Mouse (Mus musculus) liver, embryonic 11.5 days (tissue): ENCODE results near the gene Gk5. TPM values are rescaled to one million over a fixed set of nuclear protein-coding genes. Genes with fewer than 3 reads are reported as not detected.

Experiments used
- ATAC-seq: fragments of 200-750 bp; cut with Nextera tagmentation; replicated peaks from 2 replicates; pipeline ENCODE4 v1.8.0; 2017; ENCODE audit warnings: moderate number of reproducible peaks, mild to moderate bottlenecking, moderate TSS enrichment, moderate library complexity; ENCODE audit not compliant: low FRiP score
- DNase-seq: peaks from one replicate; pipeline ENCODE4 v3.0.0-alpha.2; 2017; ENCODE audit warnings: low spot score
- H3K27ac ChIP-seq: fragments of 300-500 bp; sonication (generic); 2 replicates; pipeline ENCODE4 v1.5.1; 2014; ENCODE audit warnings: mild to moderate bottlenecking, low read depth, low read length, control low read depth
- H3K27me3 ChIP-seq: fragments of 300-500 bp; sonication (generic); replicated peaks from 2 replicates; pipeline ENCODE4 v1.6.1; 2014; ENCODE audit warnings: low read length, mixed read lengths; ENCODE audit not compliant: control insufficient read depth, insufficient read depth
- H3K36me3 ChIP-seq: fragments of 300-500 bp; sonication (generic); 2 replicates; pipeline ENCODE4 v1.6.1; 2014; ENCODE audit warnings: mild to moderate bottlenecking, low read length, moderate library complexity, mixed read lengths; ENCODE audit not compliant: control insufficient read depth, insufficient read depth
- H3K4me1 ChIP-seq: fragments of 300-500 bp; sonication (generic); replicated peaks from 2 replicates; pipeline ENCODE4 v1.6.1; 2014; ENCODE audit warnings: low read length, mixed read lengths; ENCODE audit not compliant: control insufficient read depth, insufficient read depth
- H3K4me2 ChIP-seq: fragments of 300-500 bp; sonication (generic); 2 replicates; pipeline ENCODE4 v1.6.1; 2014; ENCODE audit warnings: mild to moderate bottlenecking, control low read depth, moderate library complexity
- H3K4me3 ChIP-seq: fragments of 300-500 bp; sonication (generic); 2 replicates; pipeline ENCODE4 v1.5.1; 2014; ENCODE audit warnings: low read depth, low read length, control low read depth
- H3K9ac ChIP-seq: fragments of 300-500 bp; sonication (generic); 2 replicates; pipeline ENCODE4 v1.6.1; 2014; ENCODE audit warnings: low read depth, low read length, control low read depth
- H3K9me3 ChIP-seq: fragments of 300-500 bp; sonication (generic); 2 replicates; pipeline ENCODE4 v1.6.1; 2016; ENCODE audit warnings: low read length, inconsistent platforms, mixed read lengths; ENCODE audit not compliant: control insufficient read depth
- WGBS: fragments of 180-500 bp; shearing (Covaris S2); extraction: QIAGEN DNeasy Blood & Tissue Kit; methylation state at CpG from one replicate; pipeline ENCODE4 v1.1.7; 2014; 5-methylcytosine and 5-hydroxymethylcytosine counted together
- polyA plus RNA-seq: library from polyadenylated mRNA; unstranded; fragments of >200 nt; fragmentation: Nextera tagmentation; extraction: Ambion mirVana; gene quantifications from 2 replicates; pipeline ENCODE4 v1.2.1, GENCODE M21; 2014

The Gk5 gene
- polyA plus RNA-seq, 1 experiment from 2014 or later, result 3.1 TPM

GRCm38 (mm10) chr9:96135461-96135860 lies 16.3 kb downstream of the Gk5 start:
- ATAC-seq, result no peak
- 83% methylated on average over 7 of the region's 7 CpGs for WGBS
- no peak overlapping the region for H3K27ac ChIP-seq
- 0 out of 2 replicates have a peak, but pooled peaks cover 5% of the 10 kb centered on the region for H3K4me1 ChIP-seq
- no peak overlapping the region for H3K4me2 ChIP-seq
- no peaks in the 10 kb centered on the region for H3K27me3 ChIP-seq
- DNase-seq, result no peak
- no peaks in the 10 kb centered on the region for H3K36me3 ChIP-seq
- H3K4me3 ChIP-seq, result no peak overlapping the region
- H3K9me3 ChIP-seq, result no peaks in the 10 kb centered on the region
- no peak overlapping the region for H3K9ac ChIP-seq

GRCm38 (mm10) chr9:96138958-96139357 lies 19.8 kb downstream of the Gk5 start:
- Histone ChIP-seq H3K4me1 (no peaks in the 10 kb centered on the region), H3K9ac (no peak overlapping the region), H3K4me3 (no peak overlapping the region), H3K27me3 (no peaks in the 10 kb centered on the region), H3K36me3 (no peaks in the 10 kb centered on the region), H3K9me3 (no peaks in the 10 kb centered on the region), H3K4me2 (no peak overlapping the region), H3K27ac (no peak overlapping the region)
- ATAC-seq, result no peak
- DNase-seq, result no peak
- WGBS, result 85% methylated on average over 9 of the region's 9 CpGs

GRCm38 (mm10) chr9:96139876-96140275 lies 20.7 kb downstream of the Gk5 start:
- Histone ChIP-seq H3K27me3 (no peaks in the 10 kb centered on the region), H3K36me3 (no peaks in the 10 kb centered on the region), H3K4me1 (no peaks in the 10 kb centered on the region), H3K27ac (no peak overlapping the region), H3K4me2 (no peak overlapping the region), H3K4me3 (no peak overlapping the region), H3K9me3 (no peaks in the 10 kb centered on the region), H3K9ac (no peak overlapping the region)
- DNase-seq, result no peak
- WGBS, result 44% methylated on average over 5 of the region's 5 CpGs
- ATAC-seq, result no peak

DNA sequence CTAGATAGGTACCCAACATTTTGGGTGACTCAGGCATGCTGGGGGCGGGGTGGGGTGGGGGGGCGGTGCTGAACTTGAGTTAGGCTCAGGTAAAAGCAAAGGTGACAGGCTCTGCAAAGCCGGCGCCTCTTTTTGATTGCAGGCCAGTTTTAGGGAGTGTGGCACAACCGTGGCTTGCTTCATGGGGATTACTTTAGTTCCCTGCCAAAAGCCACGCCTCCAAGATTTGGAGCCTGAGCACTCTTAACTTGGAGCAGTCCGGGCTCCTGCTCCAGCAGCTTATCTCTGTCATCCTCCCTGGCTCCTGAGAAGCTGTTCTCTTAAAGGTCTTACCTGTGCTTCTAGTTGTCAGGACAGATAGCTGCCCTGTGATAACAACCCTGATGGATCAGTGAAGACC lies 21.8 kb downstream of the Gk5 start:
- no peak overlapping the region for H3K4me3 ChIP-seq
- no peaks in the 10 kb centered on the region for H3K36me3 ChIP-seq
- no peaks in the 10 kb centered on the region for H3K27me3 ChIP-seq
- ATAC-seq (no peak), DNase-seq (no peak)
- WGBS, result 78% methylated on average over 7 of the region's 7 CpGs
- H3K9me3 ChIP-seq, result no peaks in the 10 kb centered on the region
- H3K4me1 ChIP-seq, result no peaks in the 10 kb centered on the region
- H3K27ac ChIP-seq, result no peak overlapping the region
- no peak overlapping the region for H3K4me2 ChIP-seq
- no peak overlapping the region for H3K9ac ChIP-seq

GRCm38 (mm10) chr9:96142499-96142898 lies 23.3 kb downstream of the Gk5 start:
- Histone ChIP-seq H3K9me3 (no peaks in the 10 kb centered on the region), H3K4me1 (no peaks in the 10 kb centered on the region), H3K4me2 (no peak overlapping the region), H3K27ac (no peak overlapping the region), H3K27me3 (no peaks in the 10 kb centered on the region), H3K4me3 (no peak overlapping the region), H3K36me3 (no peaks in the 10 kb centered on the region), H3K9ac (no peak overlapping the region)
- 78% methylated on average over 6 of the region's 6 CpGs for WGBS
- ATAC-seq (no peak), DNase-seq (no peak)

DNA sequence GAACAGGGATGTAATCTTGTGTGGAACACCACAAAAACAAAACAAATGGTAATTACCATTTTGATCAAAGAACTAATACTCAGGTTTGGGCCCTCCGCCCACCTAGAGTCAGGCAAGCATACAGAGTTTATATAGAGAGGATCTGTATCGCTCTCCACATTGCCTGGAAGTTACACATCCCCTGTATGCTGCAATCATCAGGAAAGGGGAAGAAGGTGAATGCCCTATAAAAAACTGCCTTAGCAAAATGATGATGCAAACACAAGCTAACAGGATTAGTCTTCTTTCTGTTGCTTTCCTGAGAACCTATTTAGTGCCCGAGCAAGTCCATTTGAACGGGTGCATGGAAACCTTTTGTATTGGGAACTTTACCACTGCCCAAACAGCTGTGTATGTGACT lies 24.5 kb downstream of the Gk5 start:
- ATAC-seq, result no peak

GRCm38 (mm10) chr9:96144883-96145282 lies 25.7 kb downstream of the Gk5 start:
- no peaks in the 10 kb centered on the region for H3K36me3 ChIP-seq

More for the DNA sequence above, 24.5 kb downstream of the Gk5 start:
- WGBS, result 90% methylated on average over 4 of the region's 4 CpGs
- H3K27me3 ChIP-seq, result no peaks in the 10 kb centered on the region
- H3K9me3 ChIP-seq, result no peaks in the 10 kb centered on the region
- DNase-seq, result no peak
- H3K27ac ChIP-seq, result no peak overlapping the region
- no peaks in the 10 kb centered on the region for H3K36me3 ChIP-seq
- no peak overlapping the region for H3K9ac ChIP-seq
- no peak overlapping the region for H3K4me2 ChIP-seq
- H3K4me3 ChIP-seq, result no peak overlapping the region
- H3K4me1 ChIP-seq, result no peaks in the 10 kb centered on the region

DNA sequence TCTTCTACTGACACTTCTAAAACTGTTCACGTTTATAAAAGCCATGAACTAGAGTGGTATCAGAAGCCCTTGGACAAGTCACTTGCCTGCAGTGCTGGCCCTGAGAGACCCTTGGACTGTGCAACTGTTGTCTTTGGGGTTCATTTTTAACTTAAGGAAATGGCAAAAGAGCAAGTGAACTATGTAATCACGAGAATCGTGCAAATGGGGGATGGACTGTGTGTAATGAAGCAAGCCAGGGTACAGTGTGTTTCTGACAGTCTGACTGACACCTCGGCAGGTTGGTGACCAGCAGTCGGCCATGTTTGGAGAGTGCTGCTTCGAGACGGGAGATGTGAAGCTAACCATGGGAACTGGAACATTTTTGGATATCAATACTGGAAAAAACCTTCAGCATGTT lies 33.6 kb downstream of the Gk5 start:
- no peak overlapping the region for H3K4me2 ChIP-seq
- no peak overlapping the region for H3K9ac ChIP-seq
- no peak overlapping the region for H3K4me3 ChIP-seq
- ATAC-seq (no peak), DNase-seq (no peak)
- H3K27me3 ChIP-seq, result no peaks in the 10 kb centered on the region
- no peak overlapping the region for H3K27ac ChIP-seq
- H3K9me3 ChIP-seq, result no peaks in the 10 kb centered on the region
- H3K4me1 ChIP-seq, result no peaks in the 10 kb centered on the region
- no peaks in the 10 kb centered on the region for H3K36me3 ChIP-seq
- WGBS, result 90% methylated on average over 7 of the region's 7 CpGs

More at GRCm38 (mm10) chr9:96144883-96145282, 25.7 kb downstream of the Gk5 start:
- DNase-seq (no peak), ATAC-seq (no peak)
- Histone ChIP-seq H3K9ac (no peak overlapping the region), H3K27ac (no peak overlapping the region), H3K4me2 (no peak overlapping the region), H3K4me3 (no peak overlapping the region), H3K27me3 (no peaks in the 10 kb centered on the region), H3K9me3 (no peaks in the 10 kb centered on the region), H3K4me1 (no peaks in the 10 kb centered on the region)

- Histone ChIP-seq H3K4me3 (no peak overlapping the region), H3K9me3 (no peaks in the 10 kb centered on the region), H3K27me3 (no peaks in the 10 kb centered on the region), H3K36me3 (no peaks in the 10 kb centered on the region), H3K27ac (no peak overlapping the region), H3K9ac (no peak overlapping the region), H3K4me2 (no peak overlapping the region), H3K4me1 (0 out of 2 replicates have a peak, but pooled peaks cover 2% of the 10 kb centered on the region)
- WGBS, result 20% methylated on average over 4 of the region's 4 CpGs
- ATAC-seq (no peak), DNase-seq (no peak)
Observed at GRCm38 (mm10) chr9:96158431-96158830, 39.3 kb downstream of the Gk5 start.
